Mouse (Mus musculus) testis, adult 2 months (tissue): ENCODE measurements around the gene Lce1f.

Experiments
- CTCF ChIP-seq: fragments of 200-500 bp; IDR thresholded peaks from 2 replicates; pipeline ENCODE4 v1.5.1; 2012; ENCODE audit warnings: low read depth, mild to moderate bottlenecking, inconsistent platforms, low read length, moderate library complexity; ENCODE audit not compliant: control insufficient read depth, insufficient read depth, insufficient replicate concordance
- POLR2A ChIP-seq: fragments of 200-500 bp; IDR thresholded peaks from 2 replicates; pipeline ENCODE4 v1.6.1; 2012; ENCODE audit warnings: low read depth, mild to moderate bottlenecking, inconsistent platforms, low read length, moderate library complexity; ENCODE audit not compliant: control insufficient read depth

GRCm38 (mm10) chr3:92708974-92709373 is 11.2 kb downstream of the Lce1f start, which contains the start of gene Lce1e:
- TF ChIP-seq CTCF (no peak), POLR2A (no peak)
